Mouse (Mus musculus): Measurements from ENCODE around the gene Fam111a. TPM values are rescaled to one million over a fixed set of nuclear protein-coding genes. Genes with fewer than 3 reads are reported as not detected.

Gene Fam111a
- polyA plus RNA-seq, 1 experiment from 2014 or later: 7.8 TPM

GRCm38 (mm10) chr19:12517671-12518540, 27.6 kb upstream of the Fam111a start:
- Histone ChIP-seq H3K9me3 (no peaks in the 10 kb centered on the region), H3K27ac (peak overlapping the region; percentile 30; the same call in 1 of the 2 replicates), H3K4me2 (peak overlapping the region; percentile 61), H3K4me1 (replicated peaks) (no peaks in the 10 kb centered on the region), H3K4me3 (peak overlapping the region; percentile 42), H3K9ac (peak overlapping the region; percentile 69), H3K27me3 (no peaks in the 10 kb centered on the region), H3K36me3 (no peaks in the 10 kb centered on the region)
- ATAC-seq (ENCODE audit: low FRiP score): peak; percentile 90
- WGBS: 2% methylated on average over 16 of the region's 16 CpGs

- no peak overlapping the region for H3K27ac ChIP-seq
- no peak overlapping the region for H3K9ac ChIP-seq
- no peaks in the 10 kb centered on the region for H3K9me3 ChIP-seq
- H3K36me3 ChIP-seq: no peaks in the 10 kb centered on the region
- H3K4me3 ChIP-seq: peak overlapping the region; percentile 42
- peak overlapping the region; percentile 61 for H3K4me2 ChIP-seq
- H3K27me3 ChIP-seq: no peaks in the 10 kb centered on the region
- ATAC-seq (ENCODE audit: low FRiP score): no peak
- no peaks in the 10 kb centered on the region for H3K4me1 ChIP-seq (replicated peaks)
Measured at GRCm38 (mm10) chr19:12518541-12518890, 27.0 kb upstream of the Fam111a start.

- Histone ChIP-seq H3K9ac (no peak overlapping the region), H3K9me3 (no peaks in the 10 kb centered on the region), H3K4me2 (no peak overlapping the region), H3K36me3 (no peaks in the 10 kb centered on the region), H3K4me3 (no peak overlapping the region), H3K4me1 (replicated peaks) (no peaks in the 10 kb centered on the region), H3K27me3 (no peaks in the 10 kb centered on the region), H3K27ac (no peak overlapping the region)
- 58% methylated on average over 4 of the region's 4 CpGs for WGBS
- ATAC-seq (ENCODE audit: low FRiP score): no peak
Measured at GRCm38 (mm10) chr19:12523377-12523776, 22.2 kb upstream of the Fam111a start.

- no peaks in the 10 kb centered on the region for H3K27me3 ChIP-seq
- ATAC-seq (ENCODE audit: low FRiP score): no peak
Measured at GRCm38 (mm10) chr19:12537168-12537567, 8.4 kb upstream of the Fam111a start.

GRCm38 (mm10) chr19:12539975-12540374, 5.6 kb upstream of the Fam111a start:
- ATAC-seq (ENCODE audit: low FRiP score): no peak
- H3K27me3 ChIP-seq: no peaks in the 10 kb centered on the region

More at GRCm38 (mm10) chr19:12537168-12537567, 8.4 kb upstream of the Fam111a start:
- Histone ChIP-seq H3K4me2 (no peak overlapping the region), H3K4me3 (no peak overlapping the region), H3K27ac (no peak overlapping the region), H3K9ac (no peak overlapping the region), H3K4me1 (replicated peaks) (no peaks in the 10 kb centered on the region), H3K9me3 (no peaks in the 10 kb centered on the region), H3K36me3 (no peaks in the 10 kb centered on the region)

GRCm38 (mm10) chr19:12540727-12541126, 4.8 kb upstream of the Fam111a start:
- ATAC-seq (ENCODE audit: low FRiP score): no peak
- WGBS: 77% methylated on average over 3 of the region's 3 CpGs
- no peaks in the 10 kb centered on the region for H3K4me1 ChIP-seq (replicated peaks)
- no peak overlapping the region for H3K9ac ChIP-seq
- no peaks in the 10 kb centered on the region for H3K27me3 ChIP-seq
- H3K9me3 ChIP-seq: no peaks in the 10 kb centered on the region
- no peak overlapping the region for H3K4me3 ChIP-seq
- no peak overlapping the region for H3K27ac ChIP-seq
- H3K36me3 ChIP-seq: no peaks in the 10 kb centered on the region
- H3K4me2 ChIP-seq: no peak overlapping the region

More at GRCm38 (mm10) chr19:12539975-12540374, 5.6 kb upstream of the Fam111a start:
- WGBS: 87% methylated on average over 1 of the region's 1 CpGs
- no peak overlapping the region for H3K4me3 ChIP-seq
- no peak overlapping the region for H3K4me2 ChIP-seq
- no peaks in the 10 kb centered on the region for H3K4me1 ChIP-seq (replicated peaks)
- no peaks in the 10 kb centered on the region for H3K36me3 ChIP-seq
- H3K27ac ChIP-seq: no peak overlapping the region
- no peak overlapping the region for H3K9ac ChIP-seq
- H3K9me3 ChIP-seq: no peaks in the 10 kb centered on the region

GRCm38 (mm10) chr19:12541644-12542043, 3.9 kb upstream of the Fam111a start:
- no peak for ATAC-seq (ENCODE audit: low FRiP score)
- Histone ChIP-seq H3K4me3 (no peak overlapping the region), H3K4me1 (replicated peaks) (no peaks in the 10 kb centered on the region), H3K4me2 (no peak overlapping the region), H3K36me3 (no peaks in the 10 kb centered on the region), H3K9ac (no peak overlapping the region), H3K27me3 (no peaks in the 10 kb centered on the region), H3K27ac (no peak overlapping the region), H3K9me3 (no peaks in the 10 kb centered on the region)
- WGBS: 33% methylated on average over 2 of the region's 2 CpGs

GRCm38 (mm10) chr19:12549166-12549565, 3.6 kb downstream of the Fam111a start:
- Histone ChIP-seq H3K4me3 (no peak overlapping the region), H3K4me1 (replicated peaks) (no peaks in the 10 kb centered on the region), H3K27ac (no peak overlapping the region), H3K27me3 (no peaks in the 10 kb centered on the region), H3K9me3 (no peaks in the 10 kb centered on the region), H3K36me3 (no peaks in the 10 kb centered on the region), H3K4me2 (no peak overlapping the region), H3K9ac (no peak overlapping the region)
- ATAC-seq (ENCODE audit: low FRiP score): no peak
- WGBS: 83% methylated on average over 5 of the region's 5 CpGs

- no peaks in the 10 kb centered on the region for H3K27me3 ChIP-seq
- H3K9ac ChIP-seq: no peak overlapping the region
- H3K4me3 ChIP-seq: no peak overlapping the region
- H3K36me3 ChIP-seq: no peaks in the 10 kb centered on the region
- no peaks in the 10 kb centered on the region for H3K9me3 ChIP-seq
- no peak overlapping the region for H3K4me2 ChIP-seq
- no peak for ATAC-seq (ENCODE audit: low FRiP score)
- H3K27ac ChIP-seq: no peak overlapping the region
- 54% methylated on average over 5 of the region's 5 CpGs for WGBS
- H3K4me1 ChIP-seq (replicated peaks): no peaks in the 10 kb centered on the region
Measured at GRCm38 (mm10) chr19:12550005-12550942, 4.7 kb downstream of the Fam111a start.

- ATAC-seq (ENCODE audit: low FRiP score): no peak
- H3K4me1 ChIP-seq (replicated peaks): no peaks in the 10 kb centered on the region
- H3K36me3 ChIP-seq: no peaks in the 10 kb centered on the region
- no peak overlapping the region for H3K27ac ChIP-seq
- H3K4me2 ChIP-seq: no peak overlapping the region
- H3K4me3 ChIP-seq: no peak overlapping the region
- H3K27me3 ChIP-seq: no peaks in the 10 kb centered on the region
- no peaks in the 10 kb centered on the region for H3K9me3 ChIP-seq
- H3K9ac ChIP-seq: no peak overlapping the region
- WGBS: 85% methylated on average over 2 of the region's 2 CpGs
Measured at GRCm38 (mm10) chr19:12556293-12556692, 10.8 kb downstream of the Fam111a start.

GRCm38 (mm10) chr19:12558219-12558618, 12.7 kb downstream of the Fam111a start:
- H3K4me3 ChIP-seq: no peak overlapping the region
- no peak overlapping the region for H3K9ac ChIP-seq
- H3K4me2 ChIP-seq: no peak overlapping the region
- no peak overlapping the region for H3K27ac ChIP-seq
- no peaks in the 10 kb centered on the region for H3K27me3 ChIP-seq
- H3K9me3 ChIP-seq: no peaks in the 10 kb centered on the region
- WGBS: 89% methylated on average over 4 of the region's 4 CpGs
- H3K4me1 ChIP-seq (replicated peaks): no peaks in the 10 kb centered on the region
- H3K36me3 ChIP-seq: no peaks in the 10 kb centered on the region
- ATAC-seq (ENCODE audit: low FRiP score): no peak

GRCm38 (mm10) chr19:12564197-12564596, 18.7 kb downstream of the Fam111a start:
- no peak overlapping the region for H3K27ac ChIP-seq
- H3K27me3 ChIP-seq: no peaks in the 10 kb centered on the region
- no peak overlapping the region for H3K4me3 ChIP-seq
- no peak for ATAC-seq (ENCODE audit: low FRiP score)
- H3K36me3 ChIP-seq: no peaks in the 10 kb centered on the region
- H3K9ac ChIP-seq: no peak overlapping the region
- H3K4me2 ChIP-seq: no peak overlapping the region
- no peaks in the 10 kb centered on the region for H3K4me1 ChIP-seq (replicated peaks)
- no peaks in the 10 kb centered on the region for H3K9me3 ChIP-seq

All from hindbrain, embryonic 13.5 days (tissue).